8 mouse cellular contexts compared by ENCODE assay signal in the genomic region with DNA sequence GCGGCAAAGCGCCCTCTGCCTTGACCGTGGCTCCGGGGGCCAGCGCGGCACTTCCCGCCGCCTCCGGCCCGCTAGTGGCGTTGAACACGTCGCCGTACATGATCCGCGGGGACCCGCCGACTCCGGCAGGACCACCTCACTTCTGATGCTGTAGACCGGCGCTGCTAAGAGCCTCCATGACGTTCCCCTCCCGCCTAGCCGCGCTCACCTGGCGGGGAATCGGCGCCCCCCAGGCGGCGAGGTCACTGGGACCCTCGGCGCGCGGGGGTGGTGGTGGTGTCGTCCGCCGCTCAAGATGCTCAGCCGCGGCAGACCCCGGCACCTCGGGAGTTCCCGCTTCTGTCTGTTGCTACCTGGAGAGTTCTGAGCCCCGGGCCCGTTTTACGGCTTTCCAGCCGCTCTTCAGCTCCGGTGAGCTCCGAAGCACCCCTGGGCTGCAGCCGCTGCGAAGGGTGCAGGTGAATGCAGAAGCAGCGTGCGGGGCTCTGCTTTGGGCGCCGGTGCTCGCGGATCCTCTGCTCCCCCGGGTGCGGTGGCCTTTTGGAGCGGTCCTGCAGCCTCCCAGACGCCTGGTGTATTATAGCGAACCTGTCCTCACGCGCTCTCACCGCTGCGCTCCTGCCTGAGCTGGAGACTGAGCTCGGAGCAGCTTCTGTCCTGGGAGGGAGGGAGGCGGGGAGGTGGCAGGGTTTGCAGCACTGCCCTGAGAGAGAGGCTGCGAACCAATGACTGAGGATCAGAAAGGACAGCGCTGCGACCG. TPM values are rescaled to one million over a fixed set of nuclear protein-coding genes. Genes with fewer than 3 reads are reported as not detected.
DNase-seq lines count a peak whose midpoint lies in the region; ATAC-seq and TF ChIP-seq lines count a peak whose summit lies in the region.

Gm45623 (minus strand) TSS at position 636 of the 760 bp plus-strand sequence.

- H3K27ac ChIP-seq in lung, embryonic 16.5 days (ENCODE audit: low read length) = no peak within 1 kb of the TSS
- no peak within 1 kb of the TSS for H3K27ac ChIP-seq in intestine, postnatal 0 days (ENCODE audit: low read depth, low read length)
- no peak within 1 kb of the TSS for H3K27ac ChIP-seq in neural tube, embryonic 13.5 days (replicated peaks)

- peaks cover 40% of the 10 kb centered on the region for H3K4me1 ChIP-seq in lung, embryonic 16.5 days (replicated peaks; ENCODE audit: control insufficient read depth, insufficient read depth, low read length)
- H3K4me1 ChIP-seq in intestine, postnatal 0 days (replicated peaks; ENCODE audit: control insufficient read depth, insufficient read depth, low read length) = 0 out of 2 replicates have a peak, but pooled peaks cover 4% of the 10 kb centered on the region
- H3K4me1 ChIP-seq in neural tube, embryonic 13.5 days (replicated peaks) = peaks cover 22% of the 10 kb centered on the region

- H3K27me3 ChIP-seq in lung, embryonic 16.5 days (ENCODE audit: control insufficient read depth, insufficient read depth, low read depth, low read length) = peaks cover 23% of the 10 kb centered on the region
- H3K27me3 ChIP-seq in intestine, postnatal 0 days (replicated peaks; ENCODE audit: control insufficient read depth, insufficient read depth, low read length) = peaks cover 39% of the 10 kb centered on the region
- H3K27me3 ChIP-seq in neural tube, embryonic 13.5 days = peaks cover 64% of the 10 kb centered on the region

- 0 out of 2 replicates have a peak, but pooled peaks have one; percentile 13 for ATAC-seq in lung, embryonic 16.5 days (ENCODE audit: low read depth)
- ATAC-seq in intestine, postnatal 0 days = no peak
- ATAC-seq in neural tube, embryonic 13.5 days (ENCODE audit: low read depth) = peak; percentile 37; the same call in 1 of the 2 replicates

- no peak for TF ChIP-seq CTCF in intestine, postnatal 0 days (IDR thresholded peaks at IDR 0.05; ENCODE audit: low read depth)

- peak within 1 kb of the TSS; percentile 94 for H3K4me2 ChIP-seq in lung, embryonic 16.5 days (ENCODE audit: low read depth, low read length)
- peak within 1 kb of the TSS; percentile 65 for H3K4me2 ChIP-seq in intestine, postnatal 0 days (replicated peaks; ENCODE audit: low read depth)
- H3K4me2 ChIP-seq in neural tube, embryonic 13.5 days = peak within 1 kb of the TSS; percentile 87

- no peaks in the 10 kb centered on the region for H3K36me3 ChIP-seq in lung, embryonic 16.5 days (ENCODE audit: control insufficient read depth, insufficient read depth, low read length)
- H3K36me3 ChIP-seq in intestine, postnatal 0 days (ENCODE audit: control insufficient read depth, insufficient read depth) = no peaks in the 10 kb centered on the region
- no peaks in the 10 kb centered on the region for H3K36me3 ChIP-seq in neural tube, embryonic 13.5 days

- peak; percentile 26 for DNase-seq in adrenal gland, postnatal 10 days
- DNase-seq in adrenal gland, postnatal 4 days (ENCODE audit: low spot score in 2 of 2) = no peak
- DNase-seq in lung, adult 18-20 months = no peak
- no peak for DNase-seq in ovary, postnatal 14 days (ENCODE audit: low spot score)
- no peak for DNase-seq in urinary bladder, postnatal 10 days (ENCODE audit: low spot score)

- WGBS in lung, embryonic 16.5 days = 1% methylated on average over 61 of the region's 71 CpGs
- WGBS in intestine, postnatal 0 days = 1% methylated on average over 71 of the region's 71 CpGs
- WGBS in neural tube, embryonic 13.5 days = under 1% methylated on average over 68 of the region's 71 CpGs

- H3K4me3 ChIP-seq in lung, embryonic 16.5 days (ENCODE audit: low read length) = peak within 1 kb of the TSS; percentile 52
- peak within 1 kb of the TSS; percentile 41 for H3K4me3 ChIP-seq in intestine, postnatal 0 days (ENCODE audit: low read depth, low read length)
- peak within 1 kb of the TSS; percentile 45 for H3K4me3 ChIP-seq in neural tube, embryonic 13.5 days

- no peaks in the 10 kb centered on the region for H3K9me3 ChIP-seq in lung, embryonic 16.5 days (ENCODE audit: control insufficient read depth, low read length)
- H3K9me3 ChIP-seq in intestine, postnatal 0 days (ENCODE audit: control insufficient read depth) = no peaks in the 10 kb centered on the region
- H3K9me3 ChIP-seq in neural tube, embryonic 13.5 days = no peaks in the 10 kb centered on the region

- H3K9ac ChIP-seq in lung, embryonic 16.5 days (ENCODE audit: low read length) = peak within 1 kb of the TSS; percentile 69
- no peak within 1 kb of the TSS for H3K9ac ChIP-seq in intestine, postnatal 0 days (ENCODE audit: low read depth, low read length)
- H3K9ac ChIP-seq in neural tube, embryonic 13.5 days = peak within 1 kb of the TSS; percentile 62

RNA-seq across cellular contexts. Expression of gene Gm45623, which starts in this region (rescaled TPM):
- under 1 TPM in 1 of 2 experiments, not detected in 1; 0.24 TPM for total RNA-seq in adrenal gland, postnatal 10 days (2021)
- under 1 TPM in 1 of 2 experiments, not detected in 1; 0.28 TPM for total RNA-seq in adrenal gland, postnatal 4 days (2021)
- 2.2 and 2.4 TPM in 2 replicates for polyA plus RNA-seq in lung, embryonic 16.5 days (2015; fragmentation: Nextera tagmentation; extraction: Ambion mirVana)
- polyA plus RNA-seq in intestine, postnatal 0 days (2015; fragmentation: Nextera tagmentation; extraction: Ambion mirVana) = 0.13 TPM in 1 of 2 replicates, not detected in the other
- 1.0 and 1.6 TPM in 2 replicates for polyA plus RNA-seq in neural tube, embryonic 13.5 days (2015; fragmentation: Nextera tagmentation; extraction: Ambion mirVana)

Comparison
In these comparisons a context has a peak if more than half of its experiments do, and no peak if none do; other contexts are left out.
1. Peak in DNase-seq in adrenal gland, postnatal 10 days; RNA of the gene not detected or under 1 TPM.